Comparison of ENCODE assay signal across 24 mouse cellular contexts in the genomic region with DNA sequence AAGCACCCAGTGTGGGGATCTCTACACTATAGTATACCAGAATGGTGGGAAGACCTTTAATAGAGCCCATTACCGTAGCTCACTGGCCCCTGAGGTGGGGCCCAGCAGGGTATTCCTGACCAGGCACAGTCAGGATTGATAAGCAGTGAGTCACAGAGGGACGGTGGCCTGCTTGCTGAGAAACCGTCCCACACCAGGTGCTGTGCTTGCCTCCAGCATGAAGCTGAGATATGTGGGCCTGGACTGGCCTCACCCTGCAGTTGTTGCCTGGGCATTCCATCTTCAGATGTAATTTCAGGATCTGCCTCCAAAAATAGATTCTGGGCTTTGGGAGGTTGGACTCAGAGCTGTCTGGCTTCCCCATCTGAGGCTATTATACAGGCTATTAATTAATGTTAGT. TPM values are rescaled to one million over a fixed set of nuclear protein-coding genes. Genes with fewer than 3 reads are reported as not detected.
DNase-seq lines count a peak whose midpoint lies in the region; ATAC-seq and TF ChIP-seq lines count a peak whose summit lies in the region.
"Had no signal": no experiment of that assay in that cellular context is flagged by ENCODE, and none has a peak within 500 bp of the region (broad histone marks: within the 10 kb centered on the region; RNA-seq: fewer than 3 reads in every experiment).

No protein-coding gene starts in this region.

- H3K9ac ChIP-seq in heart, adult 2 months (ENCODE audit: low read depth, low read length), result peak overlapping the region; percentile 21
- no peak overlapping the region for H3K9ac ChIP-seq in limb, embryonic 13.5 days
- H3K9ac ChIP-seq in heart, embryonic 16.5 days (ENCODE audit: low read length), result no peak overlapping the region
- H3K9ac ChIP-seq: embryonic facial prominence, embryonic 15.5 days; hindbrain, embryonic 12.5 days; intestine, embryonic 15.5 days; liver, embryonic 13.5 days; neural tube, embryonic 12.5 days had no signal

- TF ChIP-seq CTCF in heart, adult 2 months (IDR thresholded peaks at IDR 0.05), result no peak

- H3K79me2 ChIP-seq in heart, adult 2 months (replicated peaks; ENCODE audit: control insufficient read depth, insufficient read depth, low read length), result peaks cover 5% of the 10 kb centered on the region

- peak; percentile 27 to 35 for DNase-seq in heart, adult 2 months
- DNase-seq in heart, postnatal 14 days, result no peak
- no peak for DNase-seq in limb, embryonic 10.5 days (ENCODE audit: low spot score)
- DNase-seq in skeletal muscle tissue, adult 2 months (ENCODE audit: low read depth, low spot score), result peak; percentile 85
- DNase-seq in left cerebral cortex, postnatal 14 days (ENCODE audit: low spot score in 2 of 2), result no peak
- no peak for DNase-seq in embryonic facial prominence, embryonic 10.5 days (ENCODE audit: low spot score)
- DNase-seq: adrenal gland, postnatal 14 days; cerebellum, adult 11-12 months; cerebellum, postnatal 25 days; embryo, embryonic 11 days; kidney, postnatal 10 days; liver, embryonic 13.5 days; right cerebral cortex, postnatal 4 days; thymus, postnatal 14 days had no signal

- TF ChIP-seq POLR2A in heart, adult 2 months (IDR thresholded peaks at IDR 0.05; ENCODE audit: insufficient read depth, low read depth, low read length), result no peak

- ATAC-seq in limb, embryonic 13.5 days (ENCODE audit: low FRiP score, low read depth), result peak; percentile 66
- ATAC-seq in heart, embryonic 16.5 days (replicated peaks; ENCODE audit: extremely low read depth, insufficient read depth, low FRiP score), result peak; percentile 34; the same call in 1 of the 2 replicates
- ATAC-seq: forebrain, embryonic 16.5 days; intestine, embryonic 15.5 days had no signal

- H3K4me3 ChIP-seq in heart, adult 2 months, result no peak overlapping the region
- no peak overlapping the region for H3K4me3 ChIP-seq in limb, embryonic 13.5 days
- no peak overlapping the region for H3K4me3 ChIP-seq in limb, embryonic 10.5 days
- no peak overlapping the region for H3K4me3 ChIP-seq in heart, embryonic 16.5 days (ENCODE audit: low read length)
- no peak overlapping the region for H3K4me3 ChIP-seq in embryonic facial prominence, embryonic 10.5 days
- H3K4me3 ChIP-seq: embryonic facial prominence, embryonic 15.5 days; hindbrain, embryonic 12.5 days; intestine, embryonic 15.5 days; liver, embryonic 13.5 days; neural tube, embryonic 12.5 days had no signal

- intact Hi-C loops in heart, adult 2 months (cut with DNase I), result no loop called here
- intact Hi-C loops in heart, postnatal 14 days (cut with DNase I), result no loop called here
- intact Hi-C loops in left cerebral cortex, postnatal 14 days (cut with DNase I), result no loop called here

- H3K9me3 ChIP-seq in limb, embryonic 13.5 days, result no peaks in the 10 kb centered on the region
- H3K9me3 ChIP-seq in limb, embryonic 10.5 days (replicated peaks), result no peaks in the 10 kb centered on the region
- H3K9me3 ChIP-seq in heart, embryonic 16.5 days (replicated peaks; ENCODE audit: control insufficient read depth, low read length), result no peaks in the 10 kb centered on the region
- H3K9me3 ChIP-seq in embryonic facial prominence, embryonic 10.5 days, result no peaks in the 10 kb centered on the region
- H3K9me3 ChIP-seq: embryonic facial prominence, embryonic 15.5 days; hindbrain, embryonic 12.5 days; intestine, embryonic 15.5 days; liver, embryonic 13.5 days; neural tube, embryonic 12.5 days had no signal

- peak overlapping the region; percentile 56 for H3K27ac ChIP-seq in heart, adult 2 months
- no peak overlapping the region for H3K27ac ChIP-seq in limb, embryonic 13.5 days
- no peak overlapping the region for H3K27ac ChIP-seq in limb, embryonic 10.5 days
- H3K27ac ChIP-seq in heart, embryonic 16.5 days (ENCODE audit: low read length), result peak overlapping the region; percentile 4
- no peak overlapping the region for H3K27ac ChIP-seq in embryonic facial prominence, embryonic 10.5 days (replicated peaks)
- H3K27ac ChIP-seq: embryonic facial prominence, embryonic 15.5 days; hindbrain, embryonic 12.5 days; intestine, embryonic 15.5 days; liver, embryonic 13.5 days; neural tube, embryonic 12.5 days had no signal

- TF ChIP-seq EP300 in heart, adult 2 months (IDR thresholded peaks at IDR 0.05; ENCODE audit: insufficient read depth, low read depth, low read length), result no peak

- peaks cover 5% of the 10 kb centered on the region for H3K36me3 ChIP-seq in heart, adult 2 months (ENCODE audit: control insufficient read depth, insufficient read depth, low read length)
- no peaks in the 10 kb centered on the region for H3K36me3 ChIP-seq in limb, embryonic 13.5 days
- no peaks in the 10 kb centered on the region for H3K36me3 ChIP-seq in limb, embryonic 10.5 days
- no peaks in the 10 kb centered on the region; the same call in 1 of the 2 replicates for H3K36me3 ChIP-seq in heart, embryonic 16.5 days (ENCODE audit: control insufficient read depth, insufficient read depth)
- no peaks in the 10 kb centered on the region for H3K36me3 ChIP-seq in embryonic facial prominence, embryonic 10.5 days (replicated peaks)
- H3K36me3 ChIP-seq: embryonic facial prominence, embryonic 15.5 days; hindbrain, embryonic 12.5 days; intestine, embryonic 15.5 days; liver, embryonic 13.5 days; neural tube, embryonic 12.5 days had no signal

- no peaks in the 10 kb centered on the region for H3K27me3 ChIP-seq in heart, adult 2 months (ENCODE audit: control insufficient read depth, insufficient read depth, low read length)
- peaks cover 27% of the 10 kb centered on the region for H3K27me3 ChIP-seq in limb, embryonic 13.5 days
- H3K27me3 ChIP-seq in limb, embryonic 10.5 days (ENCODE audit: low read depth, poor library complexity, severe bottlenecking), result peaks cover 45% of the 10 kb centered on the region
- no peaks in the 10 kb centered on the region for H3K27me3 ChIP-seq in heart, embryonic 16.5 days (ENCODE audit: control insufficient read depth, insufficient read depth, low read length)
- peaks cover 28% of the 10 kb centered on the region for H3K27me3 ChIP-seq in embryonic facial prominence, embryonic 10.5 days (replicated peaks; ENCODE audit: low read depth, poor library complexity, severe bottlenecking)
- H3K27me3 ChIP-seq: CH12.LX; intestine, embryonic 15.5 days had no signal

- no peak overlapping the region for H3K4me2 ChIP-seq in limb, embryonic 13.5 days (replicated peaks)
- peak overlapping the region; percentile 48; the same call in 1 of the 2 replicates for H3K4me2 ChIP-seq in heart, embryonic 16.5 days (ENCODE audit: low read depth, low read length)
- H3K4me2 ChIP-seq: embryonic facial prominence, embryonic 15.5 days; hindbrain, embryonic 12.5 days; intestine, embryonic 15.5 days; liver, embryonic 13.5 days; midbrain, embryonic 11.5 days; neural tube, embryonic 12.5 days had no signal

- WGBS in heart, adult 2 months, result 27% methylated on average over 3 of the region's 3 CpGs
- 72% methylated on average over 3 of the region's 3 CpGs for WGBS in limb, embryonic 13.5 days
- 85% methylated on average over 3 of the region's 3 CpGs for WGBS in limb, embryonic 10.5 days
- WGBS in heart, embryonic 16.5 days, result 22% methylated on average over 3 of the region's 3 CpGs
- WGBS in embryonic facial prominence, embryonic 10.5 days, result 75% methylated on average over 3 of the region's 3 CpGs

- H3K4me1 ChIP-seq in heart, adult 2 months (ENCODE audit: control insufficient read depth, insufficient read depth, low read length), result peaks cover 19% of the 10 kb centered on the region
- H3K4me1 ChIP-seq in limb, embryonic 13.5 days, result peaks cover 7% of the 10 kb centered on the region
- H3K4me1 ChIP-seq in limb, embryonic 10.5 days, result peaks cover 11% of the 10 kb centered on the region
- peaks cover 34% of the 10 kb centered on the region for H3K4me1 ChIP-seq in heart, embryonic 16.5 days (ENCODE audit: control insufficient read depth, insufficient read depth, low read length)
- peaks cover 12% of the 10 kb centered on the region for H3K4me1 ChIP-seq in embryonic facial prominence, embryonic 10.5 days
- H3K4me1 ChIP-seq: liver, embryonic 13.5 days had no signal

RNA-seq across cellular contexts. Expression of a gene that starts 13.6 kb away (rescaled TPM):
- 100 to 1,000 TPM in 1 of 2 experiments, 10 to 100 TPM in 1; 87.4 to 100 TPM for total RNA-seq in heart, adult 2 months (2021)
- 51.1 and 66.4 TPM in 2 replicates for polyA plus RNA-seq in heart, adult 2 months (2012; rRNA removed)
- 100 to 1,000 TPM; 115 to 119 TPM for total RNA-seq in heart, postnatal 14 days (2021)
- polyA plus RNA-seq in limb, embryonic 13.5 days (2015; fragmentation: Nextera tagmentation; extraction: Ambion mirVana), result 8.3 and 10.2 TPM in 2 replicates
- polyA plus RNA-seq in limb, embryonic 10.5 days (2016; fragmentation: Nextera tagmentation; extraction: Ambion mirVana), result 11.1 and 14.6 TPM in 2 replicates
- polyA plus RNA-seq in heart, embryonic 16.5 days (2015; fragmentation: Nextera tagmentation; extraction: Ambion mirVana), result 13.2 and 15.5 TPM in 2 replicates
- 1 to 10 TPM; 4.6 to 6.4 TPM for total RNA-seq in left cerebral cortex, postnatal 14 days (2021)
- polyA plus RNA-seq in embryonic facial prominence, embryonic 10.5 days (2016; fragmentation: Nextera tagmentation; extraction: Ambion mirVana), result 5.4 and 6.0 TPM in 2 replicates
- total RNA-seq: MEL had no signal

Comparison
In these comparisons a context has a peak if more than half of its experiments do, and no peak if none do; other contexts are left out.
1. DNase-seq: peak in heart, adult 2 months (2 of 2) and skeletal muscle tissue, adult 2 months (single experiment); none in heart, postnatal 14 days (0 of 2), limb, embryonic 10.5 days (single experiment), left cerebral cortex, postnatal 14 days (0 of 2) and embryonic facial prominence, embryonic 10.5 days (single experiment).
2. H3K27ac ChIP-seq: peak in heart, adult 2 months (single experiment) and heart, embryonic 16.5 days (single experiment); none in limb, embryonic 13.5 days (single experiment), limb, embryonic 10.5 days (single experiment) and embryonic facial prominence, embryonic 10.5 days (single experiment).